Mouse (Mus musculus) hindbrain, postnatal 0 days (tissue): ENCODE results near the gene Sdc4. TPM values are rescaled to one million over a fixed set of nuclear protein-coding genes. Genes with fewer than 3 reads are reported as not detected.

ENCODE experiments used
- ATAC-seq: fragments of 200-750 bp; cut with Nextera tagmentation; 2 replicates; pipeline ENCODE4 v1.8.0; 2017; ENCODE audit warnings: mild to moderate bottlenecking, moderate TSS enrichment, moderate library complexity
- DNase-seq: peaks from one replicate; pipeline ENCODE4 v3.0.0-alpha.2; 2015; ENCODE audit warnings: low spot score
- H3K27ac ChIP-seq: fragments of 300-500 bp; sonication (generic); 2 replicates; pipeline ENCODE4 v1.5.1; 2014; ENCODE audit warnings: mild to moderate bottlenecking
- H3K27me3 ChIP-seq: fragments of 300-500 bp; sonication (generic); 2 replicates; pipeline ENCODE4 v1.6.1; 2014; ENCODE audit warnings: low read length, mixed read lengths; ENCODE audit not compliant: insufficient read depth
- H3K36me3 ChIP-seq: fragments of 300-500 bp; sonication (generic); 2 replicates; pipeline ENCODE4 v1.6.1; 2014; ENCODE audit warnings: low read length, mixed read lengths; ENCODE audit not compliant: insufficient read depth
- H3K4me1 ChIP-seq: fragments of 300-500 bp; sonication (generic); 2 replicates; pipeline ENCODE4 v1.6.1; 2014; ENCODE audit warnings: antibody characterized with exemption, low read length, mixed read lengths; ENCODE audit not compliant: insufficient read depth
- H3K4me2 ChIP-seq: fragments of 300-500 bp; sonication (generic); 2 replicates; pipeline ENCODE4 v1.6.1; 2014; ENCODE audit warnings: low read depth, mild to moderate bottlenecking, low read length, moderate library complexity, mixed read lengths
- H3K4me3 ChIP-seq: fragments of 300-500 bp; sonication (generic); 2 replicates; pipeline ENCODE4 v1.5.1; 2014; ENCODE audit warnings: low read length
- H3K9ac ChIP-seq: fragments of 300-500 bp; sonication (generic); replicated peaks from 2 replicates; pipeline ENCODE4 v1.6.1; 2014; ENCODE audit warnings: mild to moderate bottlenecking, low read length, moderate library complexity, mixed read lengths
- H3K9me3 ChIP-seq: fragments of 300-500 bp; sonication (generic); 2 replicates; pipeline ENCODE4 v1.6.1; 2016; ENCODE audit warnings: low read length, mixed read lengths
- CTCF ChIP-seq: IDR thresholded peaks from 2 replicates; pipeline ENCODE4 v1.5.1; 2016; ENCODE audit warnings: antibody characterized with exemption, control low read depth, low read depth
- WGBS: fragments of 180-500 bp; shearing (Covaris S2); extraction: QIAGEN DNeasy Blood & Tissue Kit; methylation state at CpG from one replicate; pipeline ENCODE4 v1.1.7; 2014; 5-methylcytosine and 5-hydroxymethylcytosine counted together
- polyA plus RNA-seq: library from polyadenylated mRNA; unstranded; fragments of >200 nt; fragmentation: Nextera tagmentation; extraction: Ambion mirVana; gene quantifications from 2 replicates; pipeline ENCODE4 v1.2.1, GENCODE M21; 2015
- total RNA-seq: library from RNA; depleted of rRNA; stranded (reverse); fragments of >200 nt; gene quantifications from 2 replicates; pipeline ENCODE4 v1.2.3, GENCODE M21; 2014; rRNA removed

Sdc4 gene
- 31.1 and 34.1 TPM in 2 replicates for total RNA-seq
- polyA plus RNA-seq = 36.7 and 39.5 TPM in 2 replicates

DNA sequence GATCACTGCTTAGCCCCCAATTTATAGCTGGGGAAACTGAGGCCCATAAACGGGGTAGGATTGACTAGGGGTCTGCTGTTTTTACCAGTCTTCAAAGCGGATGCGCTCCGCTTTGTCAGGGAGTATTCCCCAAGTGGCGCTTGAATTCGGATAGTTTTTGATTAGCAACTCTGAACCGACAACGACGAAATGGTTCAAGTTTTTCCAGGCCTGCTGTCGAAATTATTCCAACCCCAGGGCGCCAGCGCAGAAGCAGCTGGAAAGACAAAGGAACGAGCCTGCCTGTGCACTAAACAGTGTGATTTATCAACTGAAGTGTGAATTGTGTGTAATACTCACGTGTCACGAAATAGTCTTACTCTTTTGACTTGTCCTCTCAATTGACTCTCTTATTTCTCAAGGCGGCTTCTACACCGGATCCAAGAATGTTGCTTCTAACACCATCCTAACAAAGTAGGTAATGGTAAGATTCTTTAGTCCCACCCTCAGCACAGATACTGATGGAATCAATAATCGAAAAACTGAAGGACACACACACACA is at the start of gene Sdc4:
Gene Sdc4 (minus strand): TSS at position 428 of the 541 bp plus-strand sequence.
- no peaks in the 10 kb centered on the region for H3K27me3 ChIP-seq
- H3K9ac ChIP-seq = peak within 1 kb of the TSS; percentile 65
- H3K9me3 ChIP-seq = no peaks in the 10 kb centered on the region
- H3K36me3 ChIP-seq = no peaks in the 10 kb centered on the region
- DNase-seq = peak; percentile 33
- no peak for ATAC-seq
- no peak for TF ChIP-seq CTCF
- WGBS = 8% methylated on average over 18 of the region's 18 CpGs
- peak within 1 kb of the TSS; percentile 92 for H3K4me2 ChIP-seq
- H3K4me3 ChIP-seq = peak within 1 kb of the TSS; percentile 52
- H3K4me1 ChIP-seq = peaks cover 17% of the 10 kb centered on the region
- H3K27ac ChIP-seq = peak within 1 kb of the TSS; percentile 51; the same call in 1 of the 2 replicates

- no peaks in the 10 kb centered on the region for H3K9me3 ChIP-seq
- peaks cover 16% of the 10 kb centered on the region for H3K36me3 ChIP-seq
- ATAC-seq (peak; percentile 62), DNase-seq (peak; percentile 74)
- H3K4me1 ChIP-seq = no peaks in the 10 kb centered on the region
- peak overlapping the region; percentile 98 for H3K4me2 ChIP-seq
- TF ChIP-seq CTCF = no peak
- peak overlapping the region; percentile 72; the same call in 1 of the 2 replicates for H3K27ac ChIP-seq
- no peak overlapping the region for H3K9ac ChIP-seq
- H3K27me3 ChIP-seq = no peaks in the 10 kb centered on the region
- WGBS = 41% methylated on average over 9 of the region's 9 CpGs
- H3K4me3 ChIP-seq = no peak overlapping the region
Measured at GRCm38 (mm10) chr2:164487812-164488211, 44.1 kb upstream of the Sdc4 start.

- WGBS = 15% methylated on average over 11 of the region's 11 CpGs
- H3K27ac ChIP-seq = peak overlapping the region; percentile 72; the same call in 1 of the 2 replicates
- no peaks in the 10 kb centered on the region for H3K27me3 ChIP-seq
- ATAC-seq = peak; percentile 33; the same call in 1 of the 2 replicates
- peak overlapping the region; percentile 98 for H3K4me2 ChIP-seq
- peaks cover 15% of the 10 kb centered on the region for H3K36me3 ChIP-seq
- DNase-seq = no peak
- peak overlapping the region; percentile 63 for H3K4me3 ChIP-seq
- no peaks in the 10 kb centered on the region for H3K9me3 ChIP-seq
- peak overlapping the region; percentile 77 for H3K9ac ChIP-seq
- no peaks in the 10 kb centered on the region for H3K4me1 ChIP-seq
- TF ChIP-seq CTCF = no peak
Measured at GRCm38 (mm10) chr2:164487115-164487527, 43.4 kb upstream of the Sdc4 start.

DNA sequence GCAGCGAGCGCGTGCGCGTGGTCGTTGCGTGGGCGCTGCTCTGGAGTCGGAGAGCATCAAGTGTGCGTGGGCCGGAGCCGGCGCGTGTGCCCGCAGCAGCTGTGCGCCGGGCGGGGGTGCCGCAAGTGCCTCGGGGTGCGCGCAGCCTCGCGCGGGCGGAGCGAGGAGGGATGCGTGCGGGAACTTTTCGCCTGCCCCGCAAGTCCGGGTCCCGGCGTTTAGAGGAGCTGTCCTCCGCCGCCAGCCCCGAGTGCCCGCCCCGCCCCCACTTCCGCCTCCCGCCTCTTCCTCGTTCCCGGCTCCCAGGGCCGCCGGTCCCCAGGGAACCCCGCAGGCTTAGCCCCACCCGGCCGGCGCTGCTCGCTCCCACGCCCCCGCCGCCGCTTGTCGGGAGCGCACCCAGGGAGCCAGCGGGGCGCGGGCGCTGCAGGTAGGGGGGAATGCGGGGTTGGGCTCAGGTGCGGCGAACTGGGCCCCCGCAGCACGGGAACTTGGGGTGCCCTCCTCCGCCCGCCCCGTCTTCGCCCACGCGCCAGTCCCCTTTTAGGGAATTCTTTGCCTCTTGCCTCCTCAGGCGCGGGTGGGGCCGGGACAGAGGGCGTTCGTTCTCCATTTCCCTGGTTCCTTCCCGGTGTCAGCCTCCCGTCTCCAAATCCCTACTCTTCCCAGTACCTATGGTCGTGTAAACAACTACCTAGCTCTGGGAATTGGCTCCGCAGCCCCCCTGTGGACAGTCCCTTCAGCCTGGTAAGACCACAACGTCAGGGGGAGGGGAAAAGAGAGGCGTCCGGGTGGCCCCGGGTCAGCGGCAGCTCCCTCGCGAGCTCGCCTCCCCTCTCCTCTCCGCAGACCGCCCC is 42.8 kb upstream of the Sdc4 start:
- no peaks in the 10 kb centered on the region for H3K4me1 ChIP-seq
- H3K36me3 ChIP-seq = peaks cover 12% of the 10 kb centered on the region; the same call in 1 of the 2 replicates
- H3K4me3 ChIP-seq = peak overlapping the region; percentile 63
- peak; percentile 80 for DNase-seq
- no peak; the same call in 1 of the 2 replicates for TF ChIP-seq CTCF
- H3K9me3 ChIP-seq = no peaks in the 10 kb centered on the region
- peak overlapping the region; percentile 98 for H3K4me2 ChIP-seq
- H3K27ac ChIP-seq = peak overlapping the region; percentile 72
- H3K9ac ChIP-seq = peak overlapping the region; percentile 77
- no peaks in the 10 kb centered on the region for H3K27me3 ChIP-seq
- ATAC-seq = peak; percentile 75
- WGBS = under 1% methylated on average over 72 of the region's 90 CpGs

DNA sequence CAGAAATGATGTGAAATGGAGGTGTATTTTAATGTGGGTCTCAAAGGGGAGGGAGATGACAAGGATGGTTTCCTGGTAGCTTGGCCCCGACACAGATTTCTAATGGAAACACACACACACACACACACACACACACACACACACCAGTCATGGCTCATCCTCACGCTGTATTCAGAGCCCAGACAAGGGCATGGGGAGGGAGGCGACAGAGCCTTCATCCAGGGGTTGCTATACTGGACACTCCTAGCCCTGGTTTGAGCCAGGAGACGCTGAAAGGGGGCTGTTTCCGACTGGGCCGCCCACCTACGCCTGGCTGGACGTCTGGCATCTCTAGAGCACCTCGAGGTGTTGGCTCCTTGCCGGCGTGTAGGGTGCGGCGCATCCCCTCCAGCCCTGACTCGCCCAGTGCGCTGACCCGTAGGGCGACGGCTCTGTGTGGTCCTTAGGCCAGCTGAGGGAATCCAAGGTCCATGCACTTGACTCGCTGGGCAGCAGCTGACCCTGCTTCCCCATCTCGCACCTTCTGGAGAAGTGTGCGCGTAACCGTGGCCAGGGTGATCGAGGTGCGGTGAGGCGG is 42.1 kb upstream of the Sdc4 start, which contains the start of gene Dbndd2:
Gene Dbndd2 (plus strand): TSS at position 426 of the 577 bp plus-strand sequence.
- H3K36me3 ChIP-seq = peaks cover 12% of the 10 kb centered on the region; the same call in 1 of the 2 replicates
- peak within 1 kb of the TSS; percentile 63 for H3K4me3 ChIP-seq
- peak within 1 kb of the TSS; percentile 98 for H3K4me2 ChIP-seq
- no peaks in the 10 kb centered on the region for H3K9me3 ChIP-seq
- DNase-seq (peak; percentile 30), ATAC-seq (peak; percentile 51)
- H3K27ac ChIP-seq = peak within 1 kb of the TSS; percentile 72
- 1% methylated on average over 26 of the region's 26 CpGs for WGBS
- no peaks in the 10 kb centered on the region for H3K4me1 ChIP-seq
- no peaks in the 10 kb centered on the region for H3K27me3 ChIP-seq
- peak within 1 kb of the TSS; percentile 77 for H3K9ac ChIP-seq
- TF ChIP-seq CTCF = no peak

- H3K27ac ChIP-seq = no peak within 1 kb of the TSS
- H3K36me3 ChIP-seq = peaks cover 26% of the 10 kb centered on the region
- no peak within 1 kb of the TSS for H3K4me3 ChIP-seq
- H3K27me3 ChIP-seq = no peaks in the 10 kb centered on the region
- no peaks in the 10 kb centered on the region for H3K9me3 ChIP-seq
- no peak for DNase-seq
- H3K4me1 ChIP-seq = no peaks in the 10 kb centered on the region
- ATAC-seq = no peak
- H3K9ac ChIP-seq = no peak within 1 kb of the TSS
- WGBS = 87% methylated on average over 6 of the region's 6 CpGs
- no peak within 1 kb of the TSS for H3K4me2 ChIP-seq
- TF ChIP-seq CTCF = no peak
Measured at GRCm38 (mm10) chr2:164473624-164474023, 29.9 kb upstream of the Sdc4 start, which contains the start of gene Trp53tg5. TSS of gene Trp53tg5 (minus strand) at chr2:164473724.
